Mouse (Mus musculus) E14TG2a.4 (cell line): ENCODE data around the gene Kcnk1.

Experiments
- CTCF ChIP-seq: conservative IDR thresholded peaks from 2 replicates; pipeline ENCODE4 v1.5.1; 2014; ENCODE audit warnings: low read length
- NANOG ChIP-seq: IDR thresholded peaks from 2 replicates; pipeline ENCODE4 v1.6.1; 2014; ENCODE audit warnings: borderline replicate concordance, low read length, mixed read lengths
- POU5F1 ChIP-seq: IDR thresholded peaks from 2 replicates; pipeline ENCODE4 v1.6.1; 2014; ENCODE audit warnings: low read length, borderline replicate concordance

GRCm38 (mm10) chr8:125961790-125962189 is 33.2 kb upstream of the Kcnk1 start:
- no peak for TF ChIP-seq CTCF
- TF ChIP-seq POU5F1, result no peak
- TF ChIP-seq NANOG, result no peak
